Mouse (Mus musculus): Measurements from ENCODE around the gene Usp45. TPM values are rescaled to one million over a fixed set of nuclear protein-coding genes. Genes with fewer than 3 reads are reported as not detected.
A peak's percentile ranks its signal among the peaks of the same experiment; 100 is the strongest.

Usp45 gene
- total and polyA plus RNA-seq, 3 experiments = 2.9 to 49.2 (median 21.1) TPM

GRCm38 (mm10) chr4:21857481-21857880 lies 90.5 kb downstream of the Usp45 start:
- Histone ChIP-seq H3K27me3 (ENCODE audit: insufficient read depth, low read length) (no peaks in the 10 kb centered on the region), H3K36me3 (replicated peaks) (peaks cover 84% of the 10 kb centered on the region), H3K9me3 (replicated peaks) (no peaks in the 10 kb centered on the region), H3K4me3 (ENCODE audit: low read depth, low read length) (no peak overlapping the region), H3K4me1 (ENCODE audit: insufficient read depth, low read depth, low read length) (peaks cover 5% of the 10 kb centered on the region; the same call in 1 of the 2 replicates)
- TF ChIP-seq GATA1 (IDR thresholded peaks at IDR 0.05; ENCODE audit: borderline replicate concordance, low read length) (no peak), TAL1 (conservative IDR thresholded peaks at IDR 0.05; ENCODE audit: low read depth, low read length) (no peak), CTCF (IDR thresholded peaks at IDR 0.05; ENCODE audit: low read depth, low read length) (no peak)
- DNase-seq (ENCODE audit: low spot score) = no peak
- no peak for ATAC-seq (ENCODE audit: extremely low read depth, insufficient number of reproducible peaks, low FRiP score, poor library complexity, severe bottlenecking)

DNA sequence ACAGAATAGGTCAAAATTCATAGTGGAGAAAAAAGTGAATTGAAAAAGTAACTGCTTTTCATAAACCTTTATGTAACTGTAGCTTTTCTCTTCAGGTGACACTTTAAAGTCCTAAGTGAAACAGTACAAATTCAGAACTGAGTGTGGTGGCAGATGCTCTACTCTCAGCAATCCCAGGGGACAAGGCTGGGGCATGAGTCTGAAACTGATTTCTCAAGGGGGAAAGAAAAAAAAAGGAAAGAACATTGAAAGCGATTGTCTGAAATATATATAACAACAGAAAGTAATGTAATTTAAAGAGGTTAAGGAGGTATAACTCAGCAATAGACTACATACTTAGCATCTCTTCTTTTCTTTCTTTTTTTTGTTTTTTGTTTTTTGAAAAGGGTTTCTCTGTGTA lies 98.3 kb downstream of the Usp45 start:
- no peak overlapping the region for H3K4me3 ChIP-seq (ENCODE audit: low read depth, low read length)
- H3K9me3 ChIP-seq (replicated peaks) = no peaks in the 10 kb centered on the region
- H3K27me3 ChIP-seq (ENCODE audit: insufficient read depth, low read length) = no peaks in the 10 kb centered on the region
- DNase-seq (ENCODE audit: low spot score) = no peak
- TF ChIP-seq POLR2AphosphoS5 (IDR thresholded peaks at IDR 0.05; ENCODE audit: insufficient replicate concordance, low read depth, low read length) (no peak), GATA2 (IDR thresholded peaks at IDR 0.05; ENCODE audit: borderline replicate concordance, low read depth, low read length) (no peak), GATA1 (IDR thresholded peaks at IDR 0.05; ENCODE audit: borderline replicate concordance, low read length) (no peak), TAL1 (conservative IDR thresholded peaks at IDR 0.05; ENCODE audit: low read depth, low read length) (no peak), CTCF (IDR thresholded peaks at IDR 0.05; ENCODE audit: low read depth, low read length) (no peak)
- no peaks in the 10 kb centered on the region for H3K4me1 ChIP-seq (ENCODE audit: insufficient read depth, low read depth, low read length)
- H3K36me3 ChIP-seq (replicated peaks) = peaks cover 70% of the 10 kb centered on the region
- no peak for ATAC-seq (ENCODE audit: extremely low read depth, insufficient number of reproducible peaks, low FRiP score, poor library complexity, severe bottlenecking)

GRCm38 (mm10) chr4:21878776-21879175 lies 111.8 kb downstream of the Usp45 start:
- H3K4me3 ChIP-seq (ENCODE audit: low read depth, low read length) = no peak overlapping the region
- DNase-seq (ENCODE audit: low spot score) (no peak), ATAC-seq (ENCODE audit: extremely low read depth, insufficient number of reproducible peaks, low FRiP score, poor library complexity, severe bottlenecking) (no peak)
- peaks cover 14% of the 10 kb centered on the region for H3K4me1 ChIP-seq (ENCODE audit: insufficient read depth, low read depth, low read length)
- H3K36me3 ChIP-seq (replicated peaks) = peaks cover 49% of the 10 kb centered on the region
- H3K27me3 ChIP-seq (ENCODE audit: insufficient read depth, low read length) = no peaks in the 10 kb centered on the region; the same call in 1 of the 2 replicates
- no peak for TF ChIP-seq GATA1 (IDR thresholded peaks at IDR 0.05; ENCODE audit: borderline replicate concordance, low read length)
- no peak for TF ChIP-seq POLR2AphosphoS5 (IDR thresholded peaks at IDR 0.05; ENCODE audit: insufficient replicate concordance, low read depth, low read length)
- TF ChIP-seq TAL1 (conservative IDR thresholded peaks at IDR 0.05; ENCODE audit: low read depth, low read length) = no peak
- no peaks in the 10 kb centered on the region for H3K9me3 ChIP-seq (replicated peaks)

- TF ChIP-seq CTCF (IDR thresholded peaks at IDR 0.05; ENCODE audit: low read depth, low read length) (no peak), GATA2 (IDR thresholded peaks at IDR 0.05; ENCODE audit: borderline replicate concordance, low read depth, low read length) (no peak), POLR2AphosphoS5 (IDR thresholded peaks at IDR 0.05; ENCODE audit: insufficient replicate concordance, low read depth, low read length) (no peak), GATA1 (IDR thresholded peaks at IDR 0.05; ENCODE audit: borderline replicate concordance, low read length) (no peak), TAL1 (conservative IDR thresholded peaks at IDR 0.05; ENCODE audit: low read depth, low read length) (no peak)
- ATAC-seq (ENCODE audit: extremely low read depth, insufficient number of reproducible peaks, low FRiP score, poor library complexity, severe bottlenecking) = peak; percentile 90
Measured at GRCm38 (mm10) chr4:21879565-21880220, 112.7 kb downstream of the Usp45 start, which contains the start of gene Coq3. TSS of gene Coq3 (plus strand) at chr4:21879673.

DNA sequence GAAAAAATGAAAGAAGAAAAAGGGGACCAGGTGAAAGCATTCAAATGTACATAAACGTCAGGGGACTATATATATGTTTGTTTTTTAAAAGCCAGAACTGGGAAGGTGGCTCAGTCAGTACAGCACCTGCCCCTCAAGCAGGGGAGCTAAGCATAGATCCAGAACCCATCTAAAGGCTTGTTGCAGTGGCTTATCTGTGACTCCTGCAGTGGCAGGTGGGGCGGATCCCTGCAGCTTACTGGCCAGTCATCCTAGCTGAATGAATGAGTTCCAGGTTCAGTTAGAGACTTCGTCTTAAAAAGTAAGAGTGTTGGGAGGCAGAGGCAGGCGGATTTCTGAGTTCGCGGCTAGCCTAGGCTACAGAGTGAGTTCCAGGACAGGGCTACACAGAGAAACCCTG lies 115.8 kb downstream of the Usp45 start:
- Histone ChIP-seq H3K27me3 (ENCODE audit: insufficient read depth, low read length) (no peaks in the 10 kb centered on the region), H3K36me3 (replicated peaks) (peaks cover 23% of the 10 kb centered on the region), H3K9me3 (replicated peaks) (no peaks in the 10 kb centered on the region), H3K4me1 (ENCODE audit: insufficient read depth, low read depth, low read length) (peaks cover 14% of the 10 kb centered on the region), H3K4me3 (ENCODE audit: low read depth, low read length) (no peak overlapping the region)
- TF ChIP-seq GATA2 (IDR thresholded peaks at IDR 0.05; ENCODE audit: borderline replicate concordance, low read depth, low read length) = no peak
- no peak for TF ChIP-seq CTCF (IDR thresholded peaks at IDR 0.05; ENCODE audit: low read depth, low read length)
- TF ChIP-seq GATA1 (IDR thresholded peaks at IDR 0.05; ENCODE audit: borderline replicate concordance, low read length) = no peak
- no peak for TF ChIP-seq POLR2AphosphoS5 (IDR thresholded peaks at IDR 0.05; ENCODE audit: insufficient replicate concordance, low read depth, low read length)
- TF ChIP-seq TAL1 (conservative IDR thresholded peaks at IDR 0.05; ENCODE audit: low read depth, low read length) = no peak
- DNase-seq (ENCODE audit: low spot score) (no peak), ATAC-seq (ENCODE audit: extremely low read depth, insufficient number of reproducible peaks, low FRiP score, poor library complexity, severe bottlenecking) (no peak)

More at GRCm38 (mm10) chr4:21879565-21880220, 112.7 kb downstream of the Usp45 start, which contains the start of gene Coq3:
- Histone ChIP-seq H3K9me3 (replicated peaks) (no peaks in the 10 kb centered on the region), H3K27me3 (ENCODE audit: insufficient read depth, low read length) (no peaks in the 10 kb centered on the region), H3K4me3 (ENCODE audit: low read depth, low read length) (peak within 1 kb of the TSS; percentile 78), H3K36me3 (replicated peaks) (peaks cover 43% of the 10 kb centered on the region), H3K4me1 (ENCODE audit: insufficient read depth, low read depth, low read length) (peaks cover 14% of the 10 kb centered on the region)
- DNase-seq (ENCODE audit: low spot score) = peak; percentile 71

DNA sequence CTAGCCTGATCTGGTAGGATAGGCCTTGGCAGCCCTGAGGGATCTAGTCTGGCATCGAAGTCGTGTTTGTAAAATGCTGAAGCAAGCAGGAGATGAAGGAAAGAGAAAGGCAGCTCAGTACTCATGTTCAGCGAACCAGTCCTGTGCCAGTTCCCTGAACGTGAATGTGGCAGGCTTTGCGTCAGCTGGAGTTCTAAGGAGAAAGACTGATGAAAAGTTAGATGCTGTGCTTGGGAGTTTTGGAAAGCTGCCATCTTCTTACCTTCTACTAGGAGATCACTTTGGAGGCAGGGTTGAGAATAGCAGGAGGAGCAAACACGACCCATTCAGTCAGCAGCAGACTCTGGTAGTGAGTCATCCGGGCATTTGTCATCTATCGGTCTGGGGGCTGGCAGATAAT lies 118.9 kb downstream of the Usp45 start:
- Histone ChIP-seq H3K36me3 (replicated peaks) (peaks cover 19% of the 10 kb centered on the region), H3K9me3 (replicated peaks) (no peaks in the 10 kb centered on the region), H3K4me3 (ENCODE audit: low read depth, low read length) (no peak overlapping the region), H3K4me1 (ENCODE audit: insufficient read depth, low read depth, low read length) (peaks cover 5% of the 10 kb centered on the region), H3K27me3 (ENCODE audit: insufficient read depth, low read length) (no peaks in the 10 kb centered on the region)
- ATAC-seq (ENCODE audit: extremely low read depth, insufficient number of reproducible peaks, low FRiP score, poor library complexity, severe bottlenecking) = no peak
- TF ChIP-seq GATA2 (IDR thresholded peaks at IDR 0.05; ENCODE audit: borderline replicate concordance, low read depth, low read length) = no peak
- no peak for TF ChIP-seq GATA1 (IDR thresholded peaks at IDR 0.05; ENCODE audit: borderline replicate concordance, low read length)
- no peak for TF ChIP-seq TAL1 (conservative IDR thresholded peaks at IDR 0.05; ENCODE audit: low read depth, low read length)
- no peak for TF ChIP-seq POLR2AphosphoS5 (IDR thresholded peaks at IDR 0.05; ENCODE audit: insufficient replicate concordance, low read depth, low read length)
- TF ChIP-seq CTCF (IDR thresholded peaks at IDR 0.05; ENCODE audit: low read depth, low read length) = no peak
- no peak for DNase-seq (ENCODE audit: low spot score)

Other genes starting within 250 kb of the Usp45 start
- gene Prdm13, start 81.2 kb upstream of the Usp45 start, total RNA-seq (2014; fragmentation: Nextera tagmentation) = not detected in 2 replicates
- gene Prdm13, start 81.2 kb upstream of the Usp45 start, total RNA-seq (2017) = 0.05 and 0.06 TPM in 2 replicates
- not detected in 2 replicates for gene Prdm13, start 81.2 kb upstream of the Usp45 start, polyA plus RNA-seq (2012)
- gene Ccnc, start 39.5 kb upstream of the Usp45 start, total RNA-seq (2014; fragmentation: Nextera tagmentation) = 56.1 and 68.4 TPM in 2 replicates
- 38.3 and 46.1 TPM in 2 replicates for gene Ccnc, start 39.5 kb upstream of the Usp45 start, total RNA-seq (2017)
- gene Ccnc, start 39.5 kb upstream of the Usp45 start, polyA plus RNA-seq (2012) = 0.47 and 1.9 TPM in 2 replicates
- gene Tstd3, start 56 bp downstream of the Usp45 start, total RNA-seq (2014; fragmentation: Nextera tagmentation) = 72.4 and 103 TPM in 2 replicates
- 40.5 and 41.5 TPM in 2 replicates for gene Tstd3, start 56 bp downstream of the Usp45 start, total RNA-seq (2017)
- 5.1 and 6.0 TPM in 2 replicates for gene Tstd3, start 56 bp downstream of the Usp45 start, polyA plus RNA-seq (2012)
- gene Pnisr, start 80.4 kb downstream of the Usp45 start, total RNA-seq (2014; fragmentation: Nextera tagmentation) = 238 and 273 TPM in 2 replicates
- 155 and 216 TPM in 2 replicates for gene Pnisr, start 80.4 kb downstream of the Usp45 start, total RNA-seq (2017)
- gene Pnisr, start 80.4 kb downstream of the Usp45 start, polyA plus RNA-seq (2012) = 31.4 and 66.5 TPM in 2 replicates
- 12.8 and 14.3 TPM in 2 replicates for gene Coq3, start 112.5 kb downstream of the Usp45 start, total RNA-seq (2014; fragmentation: Nextera tagmentation)
- gene Coq3, start 112.5 kb downstream of the Usp45 start, total RNA-seq (2017) = 13.5 and 15.6 TPM in 2 replicates
- gene Coq3, start 112.5 kb downstream of the Usp45 start, polyA plus RNA-seq (2012) = 5.2 and 6.0 TPM in 2 replicates
- not detected in 2 replicates for gene Faxc, start 164.2 kb downstream of the Usp45 start, total RNA-seq (2014; fragmentation: Nextera tagmentation)
- gene Faxc, start 164.2 kb downstream of the Usp45 start, total RNA-seq (2017) = 0.12 and 0.22 TPM in 2 replicates
- gene Faxc, start 164.2 kb downstream of the Usp45 start, polyA plus RNA-seq (2012) = not detected in 2 replicates